Mouse (Mus musculus): Measurements from ENCODE around the gene Lsm12.
"Not testable (repeated sequence)": the region's sequence is repeated elsewhere in the genome, so short reads cannot be mapped to it uniquely, and the experiment has no call there.

The Lsm12 gene

GRCm38 (mm10) chr11:102184253-102184645, 847 bp downstream of the Lsm12 start:
- DNase-seq = no peak

- no peak for DNase-seq
These were observed 5.3 kb downstream of the Lsm12 start for GRCm38 (mm10) chr11:102179836-102180235.

- DNase-seq = peak in 1 of 2 experiments; percentile 39
These were observed 16.4 kb downstream of the Lsm12 start for GRCm38 (mm10) chr11:102168689-102169088.

GRCm38 (mm10) chr11:102167539-102167938, 17.6 kb downstream of the Lsm12 start:
- no peak for DNase-seq

- no peak for DNase-seq
These were observed 18.9 kb downstream of the Lsm12 start for GRCm38 (mm10) chr11:102165971-102166722.

- no peak for DNase-seq
These were observed 25.3 kb downstream of the Lsm12 start for GRCm38 (mm10) chr11:102159781-102160180.

GRCm38 (mm10) chr11:102158024-102158423, 27.1 kb downstream of the Lsm12 start:
- DNase-seq = not testable (repeated sequence)

GRCm38 (mm10) chr11:102156786-102157089, 28.4 kb downstream of the Lsm12 start:
- no peak for DNase-seq

- peak; percentile 91 to 93 for DNase-seq
These were observed 28.9 kb downstream of the Lsm12 start, which contains the start of gene Tmem101 for GRCm38 (mm10) chr11:102156039-102156785. Gene Tmem101, minus strand, starts transcription at chr11:102156404.

- DNase-seq = no peak
These were observed 37.7 kb downstream of the Lsm12 start for GRCm38 (mm10) chr11:102147213-102147989.

GRCm38 (mm10) chr11:102146531-102146930, 38.6 kb downstream of the Lsm12 start:
- DNase-seq = no peak

- DNase-seq = no peak
These were observed 39.1 kb downstream of the Lsm12 start for GRCm38 (mm10) chr11:102146005-102146404.

GRCm38 (mm10) chr11:102145471-102146001, 39.6 kb downstream of the Lsm12 start, which contains the start of gene Nags:
Gene Nags, plus strand, starts transcription at chr11:102145513.
- DNase-seq = no peak

GRCm38 (mm10) chr11:102144957-102145470, 40.1 kb downstream of the Lsm12 start:
- no peak for DNase-seq

- DNase-seq = no peak
These were observed 42.7 kb downstream of the Lsm12 start for GRCm38 (mm10) chr11:102142355-102142754.

- peak; percentile 17 to 55 for DNase-seq
These were observed 44.6 kb downstream of the Lsm12 start for GRCm38 (mm10) chr11:102140508-102140907.

- DNase-seq = peak; percentile 46 to 58
These were observed 46.7 kb downstream of the Lsm12 start for GRCm38 (mm10) chr11:102138447-102138740.

GRCm38 (mm10) chr11:102137625-102138446, 47.3 kb downstream of the Lsm12 start:
- DNase-seq = no peak

GRCm38 (mm10) chr11:102134516-102134915, 50.6 kb downstream of the Lsm12 start:
- no peak for DNase-seq

- DNase-seq = no peak
These were observed 67.7 kb downstream of the Lsm12 start for GRCm38 (mm10) chr11:102117386-102117785.

- DNase-seq = no peak
These were observed 68.9 kb downstream of the Lsm12 start for GRCm38 (mm10) chr11:102116241-102116640.

Data from lung, adult 18-20 months (tissue).